Mouse (Mus musculus): Measurements from ENCODE around the gene Chl1.

DNA sequence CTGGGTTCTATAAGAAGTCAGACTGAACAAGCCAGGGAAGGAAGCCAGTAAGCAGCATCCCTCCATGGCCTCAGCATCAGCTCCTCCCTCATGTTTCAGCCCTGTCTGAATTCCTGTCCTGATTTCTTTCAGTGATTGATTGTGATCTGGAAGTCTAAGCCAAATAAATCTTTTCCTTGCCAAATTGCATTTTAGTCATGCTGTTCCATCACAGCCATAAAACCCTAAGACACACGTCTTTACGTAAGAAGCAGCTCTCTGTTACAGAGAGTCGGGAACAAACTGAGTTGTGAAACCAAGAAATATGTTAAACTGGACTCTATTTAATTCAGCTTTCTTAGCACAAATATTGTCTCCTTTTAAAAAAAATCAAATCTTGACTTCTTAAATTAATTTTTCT, 102.2 kb downstream of the Chl1 start:
- TF ChIP-seq POLR2A (IDR thresholded peaks at IDR 0.05; ENCODE audit: borderline replicate concordance, extremely low read depth, insufficient read depth, insufficient read length, poor library complexity, severe bottlenecking): no peak
- TF ChIP-seq CTCF (IDR thresholded peaks at IDR 0.05; ENCODE audit: borderline replicate concordance, extremely low read depth, insufficient read depth, insufficient read length): no peak

All from brain, embryonic 14.5 days (tissue).